Mouse (Mus musculus) midbrain, embryonic 15.5 days (tissue): ENCODE results near the gene Adam34. TPM values are rescaled to one million over a fixed set of nuclear protein-coding genes. Genes with fewer than 3 reads are reported as not detected.
"Not testable (repeated sequence)": the region's sequence is repeated elsewhere in the genome, so short reads cannot be mapped to it uniquely, and the experiment has no call there.

Experiments used
- ATAC-seq: fragments of 200-750 bp; cut with Nextera tagmentation; replicated peaks from 2 replicates; pipeline ENCODE4 v1.8.0; 2017; ENCODE audit warnings: moderate TSS enrichment
- H3K27ac ChIP-seq: fragments of 300-500 bp; sonication (generic); 2 replicates; pipeline ENCODE4 v1.5.1; 2015; ENCODE audit warnings: mild to moderate bottlenecking, inconsistent platforms
- H3K27me3 ChIP-seq: fragments of 300-500 bp; sonication (generic); replicated peaks from 2 replicates; pipeline ENCODE4 v1.6.1; 2015; ENCODE audit warnings: inconsistent platforms
- H3K36me3 ChIP-seq: fragments of 300-500 bp; sonication (generic); replicated peaks from 2 replicates; pipeline ENCODE4 v1.6.1; 2015; ENCODE audit warnings: inconsistent platforms
- H3K4me1 ChIP-seq: fragments of 300-500 bp; sonication (generic); 2 replicates; pipeline ENCODE4 v1.6.1; 2015; ENCODE audit warnings: inconsistent platforms
- H3K4me2 ChIP-seq: fragments of 300-500 bp; sonication (generic); 2 replicates; pipeline ENCODE4 v1.6.1; 2015; ENCODE audit warnings: inconsistent platforms, mild to moderate bottlenecking, moderate library complexity
- H3K4me3 ChIP-seq: fragments of 300-500 bp; sonication (generic); 2 replicates; pipeline ENCODE4 v1.5.1; 2015; ENCODE audit warnings: mild to moderate bottlenecking, inconsistent platforms
- H3K9ac ChIP-seq: fragments of 300-500 bp; sonication (generic); 2 replicates; pipeline ENCODE4 v1.6.1; 2015; ENCODE audit warnings: mild to moderate bottlenecking, inconsistent platforms
- H3K9me3 ChIP-seq: fragments of 300-500 bp; sonication (generic); 2 replicates; pipeline ENCODE4 v1.6.1; 2016; ENCODE audit warnings: inconsistent platforms
- WGBS: fragments of 180-500 bp; shearing (Covaris S2); methylation state at CpG from one replicate; pipeline ENCODE4 v1.1.7; 2015; ENCODE audit warnings: mixed read lengths; 5-methylcytosine and 5-hydroxymethylcytosine counted together
- polyA plus RNA-seq: library from polyadenylated mRNA; unstranded; fragments of >200 nt; fragmentation: Nextera tagmentation; extraction: Ambion mirVana; gene quantifications from 2 replicates; pipeline ENCODE4 v1.2.1, GENCODE M21; 2015

Adam34 gene
- not detected in 2 replicates for polyA plus RNA-seq

DNA sequence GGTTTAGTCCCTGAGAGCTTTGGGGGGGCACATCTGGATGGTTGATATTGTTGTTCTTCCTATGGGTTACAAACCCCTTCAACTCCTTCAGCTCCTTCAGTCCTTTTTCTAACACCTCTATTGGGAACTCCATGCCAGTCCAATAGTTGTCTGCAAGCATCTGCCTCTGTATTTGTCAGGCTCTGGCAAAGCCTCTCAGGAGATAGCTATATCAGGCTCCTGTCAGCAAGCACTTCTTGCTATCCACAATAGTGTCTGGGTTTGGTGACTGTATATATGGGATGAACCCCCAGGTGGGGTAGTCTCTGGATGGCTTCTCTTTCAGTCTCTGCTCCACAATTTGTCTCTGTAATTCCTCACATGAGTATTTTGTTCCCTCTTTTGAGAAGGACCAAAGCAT, at the start of gene Adam34:
TSS of gene Adam34 (minus strand) at position 101 of the 400 bp plus-strand sequence.
- H3K27ac ChIP-seq: no peak within 1 kb of the TSS
- H3K36me3 ChIP-seq: no peaks in the 10 kb centered on the region
- no peaks in the 10 kb centered on the region for H3K9me3 ChIP-seq
- H3K9ac ChIP-seq: no peak within 1 kb of the TSS
- H3K4me2 ChIP-seq: no peak within 1 kb of the TSS
- no peaks in the 10 kb centered on the region for H3K4me1 ChIP-seq
- no peak for ATAC-seq
- no peaks in the 10 kb centered on the region for H3K27me3 ChIP-seq
- no peak within 1 kb of the TSS for H3K4me3 ChIP-seq

DNA sequence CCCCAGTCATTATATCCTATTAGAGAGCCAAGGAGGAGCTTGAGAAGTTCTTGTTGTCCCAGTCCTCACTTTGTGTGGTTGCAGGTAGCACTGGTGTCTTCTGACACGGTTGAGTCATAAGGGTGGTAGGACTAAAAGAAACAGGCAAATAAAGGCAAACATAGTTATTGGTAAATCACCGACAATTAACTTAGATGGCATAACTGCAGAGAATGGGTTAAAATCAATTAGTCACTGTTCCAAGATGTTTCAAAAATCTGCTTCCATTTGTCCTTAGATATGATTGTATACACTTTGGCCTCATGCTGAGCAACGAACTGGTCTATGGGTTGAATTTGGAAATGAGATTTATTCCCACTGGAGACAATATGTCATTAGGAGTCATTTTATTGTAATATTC, 82.7 kb downstream of the Adam34 start, which contains the start of gene Gm5346:
TSS of gene Gm5346 (minus strand) at position 101 of the 400 bp plus-strand sequence.
- H3K9ac ChIP-seq: no peak within 1 kb of the TSS
- WGBS: 90% methylated on average over 3 of the region's 3 CpGs
- no peak for ATAC-seq
- no peaks in the 10 kb centered on the region for H3K27me3 ChIP-seq
- H3K36me3 ChIP-seq: no peaks in the 10 kb centered on the region
- H3K4me3 ChIP-seq: no peak within 1 kb of the TSS
- no peak within 1 kb of the TSS for H3K27ac ChIP-seq
- H3K9me3 ChIP-seq: no peaks in the 10 kb centered on the region
- H3K4me1 ChIP-seq: no peaks in the 10 kb centered on the region
- no peak within 1 kb of the TSS for H3K4me2 ChIP-seq

DNA sequence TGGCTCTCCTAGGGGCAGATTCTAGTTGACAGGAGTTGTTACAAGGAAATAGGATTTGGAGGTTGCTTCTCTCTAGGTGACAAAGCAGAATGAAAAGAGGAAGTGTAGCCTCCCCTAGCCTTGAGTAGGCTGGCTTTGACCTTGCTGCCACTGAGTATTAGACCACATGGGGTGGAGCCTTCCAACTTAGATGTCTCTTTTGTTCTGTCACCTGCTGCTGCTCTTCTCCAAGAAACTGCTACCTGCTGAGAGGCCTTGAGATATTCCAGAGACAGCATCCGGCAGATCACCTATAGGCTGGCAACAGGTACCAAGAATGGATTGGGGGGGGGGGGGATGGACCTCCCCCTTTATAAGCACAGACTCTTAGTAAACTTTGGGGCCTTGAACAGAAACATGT, 93.8 kb downstream of the Adam34 start:
- no peak overlapping the region for H3K9ac ChIP-seq
- H3K36me3 ChIP-seq: no peaks in the 10 kb centered on the region
- no peaks in the 10 kb centered on the region for H3K27me3 ChIP-seq
- WGBS: 90% methylated on average over 1 of the region's 1 CpGs
- no peak overlapping the region for H3K4me3 ChIP-seq
- H3K4me2 ChIP-seq: no peak overlapping the region
- no peak overlapping the region for H3K27ac ChIP-seq
- no peaks in the 10 kb centered on the region for H3K4me1 ChIP-seq
- H3K9me3 ChIP-seq: no peaks in the 10 kb centered on the region
- ATAC-seq: no peak

DNA sequence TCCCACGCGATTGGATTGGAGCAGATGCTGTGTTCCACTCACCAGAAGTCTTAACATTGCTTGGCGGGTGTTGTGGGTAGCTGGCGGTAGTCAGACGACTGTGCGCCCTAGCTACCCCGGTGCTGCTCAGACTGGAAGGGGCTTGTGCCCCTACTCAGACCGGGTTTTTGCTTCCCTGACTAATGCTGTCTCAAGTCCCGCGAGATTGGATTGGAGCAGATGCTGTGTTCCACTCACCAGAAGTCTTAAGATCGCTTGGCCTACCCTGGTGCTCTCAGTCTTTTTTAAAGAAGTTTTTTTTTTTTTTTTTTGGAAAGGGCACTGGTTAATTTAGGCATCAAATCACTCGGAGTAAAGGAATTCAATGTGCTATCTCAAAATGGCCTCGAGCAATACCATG, 106.2 kb downstream of the Adam34 start:
- 87% methylated on average over 13 of the region's 13 CpGs for WGBS

DNA sequence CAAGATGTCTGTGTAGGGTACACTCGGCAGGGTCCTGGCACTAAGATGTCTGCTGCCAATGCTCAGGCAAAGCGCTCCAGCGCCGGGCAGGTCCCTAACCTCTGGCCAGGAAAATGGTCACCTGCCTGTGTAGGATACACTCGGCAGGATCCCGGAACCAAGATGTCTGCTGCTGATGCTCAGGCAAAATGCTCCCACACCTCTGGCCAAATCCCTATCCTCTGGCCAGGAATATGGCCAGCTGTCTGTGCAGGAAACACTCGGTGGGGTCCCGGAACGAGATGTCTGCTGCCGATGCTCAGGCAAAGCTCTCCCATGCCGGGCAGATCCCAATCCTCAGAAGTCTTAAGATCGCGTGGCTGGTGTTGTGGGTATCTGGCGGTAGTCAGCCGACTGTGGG, 106.7 kb downstream of the Adam34 start:
- not testable (repeated sequence) for H3K4me3 ChIP-seq, H3K4me1 ChIP-seq, H3K27me3 ChIP-seq, ATAC-seq, H3K9ac ChIP-seq, H3K36me3 ChIP-seq, H3K27ac ChIP-seq, H3K9me3 ChIP-seq, H3K4me2 ChIP-seq
- 95% methylated on average over 15 of the region's 15 CpGs for WGBS

More for the DNA sequence above, 106.2 kb downstream of the Adam34 start:
- ATAC-seq, H3K4me2 ChIP-seq, H3K4me3 ChIP-seq, H3K4me1 ChIP-seq, H3K9me3 ChIP-seq, H3K9ac ChIP-seq, H3K36me3 ChIP-seq, H3K27me3 ChIP-seq, H3K27ac ChIP-seq: not testable (repeated sequence)

Other genes with a start within 250 kb of the Adam34 start
- gene Adam26b, start 181.9 kb downstream of the Adam34 start, polyA plus RNA-seq: not detected in 2 replicates
- not detected in 2 replicates for gene Adam26a, start 133.3 kb downstream of the Adam34 start, polyA plus RNA-seq
- not detected in 2 replicates for gene Gm5346, start 82.8 kb downstream of the Adam34 start, polyA plus RNA-seq